Mouse (Mus musculus): Measurements from ENCODE around the gene Nras. TPM values are rescaled to one million over a fixed set of nuclear protein-coding genes. Genes with fewer than 3 reads are reported as not detected.
A peak's percentile ranks its signal among the peaks of the same experiment; 100 is the strongest.

Gene Nras
- polyA plus RNA-seq, 2 experiments: 67.8 to 99.2 TPM

DNA sequence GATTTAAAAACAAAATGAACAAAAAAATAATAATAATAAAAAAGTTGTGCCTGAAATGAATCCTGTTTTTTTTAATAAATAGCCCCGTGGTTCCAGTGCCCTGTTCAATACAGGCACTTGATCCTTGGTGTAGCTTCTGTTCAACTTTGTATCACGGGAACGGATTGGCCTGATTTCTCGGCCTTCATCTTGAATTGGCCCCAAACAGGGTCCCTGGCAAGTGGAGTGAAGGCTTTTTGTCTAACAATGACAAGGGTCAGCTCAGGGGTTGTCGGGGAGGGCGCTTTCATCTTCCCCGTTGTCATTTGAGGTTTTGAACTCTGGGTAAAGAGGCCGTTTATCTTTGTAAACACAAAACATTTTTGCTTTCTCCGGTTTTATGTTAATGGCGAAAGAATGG is 333 bp upstream of the Nras start:
- H3K27ac ChIP-seq (replicated peaks; ENCODE audit: low read depth, low read length): peak overlapping the region; percentile 56

DNA sequence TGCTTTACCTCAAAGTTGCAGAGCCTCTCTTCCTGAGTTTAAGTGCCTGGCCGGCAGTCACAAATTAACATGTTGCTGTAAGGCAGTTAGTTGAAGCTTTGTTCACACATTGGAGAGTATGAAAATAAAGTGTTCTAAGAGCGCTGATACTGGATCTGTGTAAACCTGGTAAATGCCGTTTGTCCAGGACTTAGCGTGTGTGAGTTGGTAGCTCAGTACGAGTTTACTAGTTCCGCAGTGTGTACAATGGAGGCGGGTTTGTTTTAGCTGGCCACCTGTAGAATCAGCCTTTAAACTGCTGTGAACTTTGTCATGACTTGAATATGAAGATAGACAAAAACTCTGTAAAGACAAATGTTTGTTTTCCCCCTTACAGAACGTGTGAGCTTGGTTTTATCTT is 8.8 kb downstream of the Nras start:
- 93% methylated on average over 8 of the region's 8 CpGs for WGBS
- no peak for DNase-seq (ENCODE audit: low spot score)
- TF ChIP-seq POLR2A (IDR thresholded peaks at IDR 0.05; ENCODE audit: borderline replicate concordance, extremely low read depth, insufficient read depth, insufficient read length): no peak
- Histone ChIP-seq H3K36me3 (ENCODE audit: control insufficient read depth, insufficient read depth, low read length) (peaks cover 72% of the 10 kb centered on the region), H3K4me1 (ENCODE audit: control insufficient read depth, insufficient read depth, low read length) (no peaks in the 10 kb centered on the region), H3K9ac (ENCODE audit: low read depth, low read length, severe bottlenecking) (no peak overlapping the region), H3K27ac (replicated peaks; ENCODE audit: low read depth, low read length) (no peak overlapping the region), H3K4me2 (replicated peaks; ENCODE audit: low read depth, low read length, severe bottlenecking) (no peak overlapping the region), H3K4me3 (replicated peaks; ENCODE audit: low read length) (no peak overlapping the region), H3K27me3 (ENCODE audit: control insufficient read depth, insufficient read depth, low read length) (no peaks in the 10 kb centered on the region), H3K9me3 (ENCODE audit: control insufficient read depth, low read length) (no peaks in the 10 kb centered on the region)
- no peak for ATAC-seq (ENCODE audit: low FRiP score, low read depth)

More for the DNA sequence above, 333 bp upstream of the Nras start:
- H3K36me3 ChIP-seq (ENCODE audit: control insufficient read depth, insufficient read depth, low read length): peaks cover 69% of the 10 kb centered on the region
- DNase-seq (ENCODE audit: low spot score) (no peak), ATAC-seq (ENCODE audit: low FRiP score, low read depth) (peak; percentile 24)
- no peaks in the 10 kb centered on the region for H3K9me3 ChIP-seq (ENCODE audit: control insufficient read depth, low read length)
- 8% methylated on average over 10 of the region's 10 CpGs for WGBS
- peaks cover 3% of the 10 kb centered on the region; the same call in 1 of the 2 replicates for H3K4me1 ChIP-seq (ENCODE audit: control insufficient read depth, insufficient read depth, low read length)
- H3K4me3 ChIP-seq (replicated peaks; ENCODE audit: low read length): peak overlapping the region; percentile 61
- H3K4me2 ChIP-seq (replicated peaks; ENCODE audit: low read depth, low read length, severe bottlenecking): peak overlapping the region; percentile 56
- 0 out of 2 replicates have a peak overlapping the region, but pooled peaks have one; percentile 18 for H3K9ac ChIP-seq (ENCODE audit: low read depth, low read length, severe bottlenecking)
- TF ChIP-seq POLR2A (IDR thresholded peaks at IDR 0.05; ENCODE audit: borderline replicate concordance, extremely low read depth, insufficient read depth, insufficient read length): no peak
- H3K27me3 ChIP-seq (ENCODE audit: control insufficient read depth, insufficient read depth, low read length): no peaks in the 10 kb centered on the region

- no peak for TF ChIP-seq POLR2A (IDR thresholded peaks at IDR 0.05; ENCODE audit: borderline replicate concordance, extremely low read depth, insufficient read depth, insufficient read length)
- peaks cover 52% of the 10 kb centered on the region for H3K36me3 ChIP-seq (ENCODE audit: control insufficient read depth, insufficient read depth, low read length)
- DNase-seq (ENCODE audit: low spot score): no peak
- no peak overlapping the region for H3K4me3 ChIP-seq (replicated peaks; ENCODE audit: low read length)
- no peaks in the 10 kb centered on the region for H3K4me1 ChIP-seq (ENCODE audit: control insufficient read depth, insufficient read depth, low read length)
- H3K9ac ChIP-seq (ENCODE audit: low read depth, low read length, severe bottlenecking): no peak overlapping the region
- no peak overlapping the region for H3K27ac ChIP-seq (replicated peaks; ENCODE audit: low read depth, low read length)
- H3K4me2 ChIP-seq (replicated peaks; ENCODE audit: low read depth, low read length, severe bottlenecking): no peak overlapping the region
- 81% methylated on average over 6 of the region's 6 CpGs for WGBS
- H3K27me3 ChIP-seq (ENCODE audit: control insufficient read depth, insufficient read depth, low read length): no peaks in the 10 kb centered on the region
- no peaks in the 10 kb centered on the region for H3K9me3 ChIP-seq (ENCODE audit: control insufficient read depth, low read length)
- ATAC-seq (ENCODE audit: low FRiP score, low read depth): no peak
Observed at GRCm38 (mm10) chr3:103068971-103069370, 10.9 kb downstream of the Nras start.

GRCm38 (mm10) chr3:103073771-103074170 is 15.7 kb downstream of the Nras start, which contains the start of gene Ampd1:
Gene Ampd1 (plus strand): TSS chr3:103074014.
- no peak for DNase-seq (ENCODE audit: low spot score)

GRCm38 (mm10) chr3:103075871-103076270 is 17.8 kb downstream of the Nras start:
- H3K4me2 ChIP-seq (replicated peaks; ENCODE audit: low read depth, low read length, severe bottlenecking): no peak overlapping the region
- WGBS: 84% methylated on average over 9 of the region's 9 CpGs
- no peak overlapping the region for H3K4me3 ChIP-seq (replicated peaks; ENCODE audit: low read length)
- no peak for TF ChIP-seq POLR2A (IDR thresholded peaks at IDR 0.05; ENCODE audit: borderline replicate concordance, extremely low read depth, insufficient read depth, insufficient read length)
- ATAC-seq (ENCODE audit: low FRiP score, low read depth) (no peak), DNase-seq (ENCODE audit: low spot score) (no peak)
- no peaks in the 10 kb centered on the region for H3K36me3 ChIP-seq (ENCODE audit: control insufficient read depth, insufficient read depth, low read length)
- H3K27me3 ChIP-seq (ENCODE audit: control insufficient read depth, insufficient read depth, low read length): no peaks in the 10 kb centered on the region
- H3K9ac ChIP-seq (ENCODE audit: low read depth, low read length, severe bottlenecking): no peak overlapping the region
- H3K4me1 ChIP-seq (ENCODE audit: control insufficient read depth, insufficient read depth, low read length): no peaks in the 10 kb centered on the region
- no peaks in the 10 kb centered on the region for H3K9me3 ChIP-seq (ENCODE audit: control insufficient read depth, low read length)
- no peak overlapping the region for H3K27ac ChIP-seq (replicated peaks; ENCODE audit: low read depth, low read length)

More at GRCm38 (mm10) chr3:103073771-103074170, 15.7 kb downstream of the Nras start, which contains the start of gene Ampd1:
- no peak for TF ChIP-seq POLR2A (IDR thresholded peaks at IDR 0.05; ENCODE audit: borderline replicate concordance, extremely low read depth, insufficient read depth, insufficient read length)
- Histone ChIP-seq H3K27ac (replicated peaks; ENCODE audit: low read depth, low read length) (no peak within 1 kb of the TSS), H3K36me3 (ENCODE audit: control insufficient read depth, insufficient read depth, low read length) (peaks cover 8% of the 10 kb centered on the region), H3K4me3 (replicated peaks; ENCODE audit: low read length) (no peak within 1 kb of the TSS), H3K4me2 (replicated peaks; ENCODE audit: low read depth, low read length, severe bottlenecking) (no peak within 1 kb of the TSS), H3K4me1 (ENCODE audit: control insufficient read depth, insufficient read depth, low read length) (no peaks in the 10 kb centered on the region), H3K27me3 (ENCODE audit: control insufficient read depth, insufficient read depth, low read length) (no peaks in the 10 kb centered on the region), H3K9me3 (ENCODE audit: control insufficient read depth, low read length) (no peaks in the 10 kb centered on the region), H3K9ac (ENCODE audit: low read depth, low read length, severe bottlenecking) (no peak within 1 kb of the TSS)
- ATAC-seq (ENCODE audit: low FRiP score, low read depth): no peak
- 63% methylated on average over 5 of the region's 5 CpGs for whole genome bisulfite sequencing

DNA sequence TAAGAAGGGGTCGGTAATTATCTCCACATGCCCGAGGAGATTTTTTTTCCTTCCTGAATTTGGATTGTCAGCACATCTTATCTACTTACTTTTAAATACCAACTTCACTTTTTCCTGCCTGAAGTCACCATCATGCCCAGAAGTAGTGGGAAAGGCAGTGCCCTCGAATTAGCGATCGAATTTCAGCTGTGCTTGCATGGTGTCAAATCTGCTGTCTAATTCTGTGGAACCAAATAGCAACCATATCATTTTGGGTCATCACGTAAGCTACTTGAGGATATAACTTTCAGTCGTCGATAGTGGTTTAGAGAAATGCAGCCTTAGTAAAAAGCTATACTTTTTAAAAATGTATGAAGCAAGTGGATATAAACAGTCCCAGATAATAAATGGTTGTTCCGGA is 18.4 kb downstream of the Nras start:
- no peaks in the 10 kb centered on the region for H3K27me3 ChIP-seq (ENCODE audit: control insufficient read depth, insufficient read depth, low read length)
- H3K4me2 ChIP-seq (replicated peaks; ENCODE audit: low read depth, low read length, severe bottlenecking): no peak overlapping the region
- DNase-seq (ENCODE audit: low spot score) (no peak), ATAC-seq (ENCODE audit: low FRiP score, low read depth) (no peak)
- no peak overlapping the region for H3K4me3 ChIP-seq (replicated peaks; ENCODE audit: low read length)
- no peaks in the 10 kb centered on the region for H3K4me1 ChIP-seq (ENCODE audit: control insufficient read depth, insufficient read depth, low read length)
- WGBS: 86% methylated on average over 9 of the region's 9 CpGs
- no peaks in the 10 kb centered on the region for H3K36me3 ChIP-seq (ENCODE audit: control insufficient read depth, insufficient read depth, low read length)
- TF ChIP-seq POLR2A (IDR thresholded peaks at IDR 0.05; ENCODE audit: borderline replicate concordance, extremely low read depth, insufficient read depth, insufficient read length): no peak
- no peaks in the 10 kb centered on the region for H3K9me3 ChIP-seq (ENCODE audit: control insufficient read depth, low read length)
- no peak overlapping the region for H3K27ac ChIP-seq (replicated peaks; ENCODE audit: low read depth, low read length)
- H3K9ac ChIP-seq (ENCODE audit: low read depth, low read length, severe bottlenecking): no peak overlapping the region
